Mouse (Mus musculus): ENCODE results near the gene Treml4. TPM values are rescaled to one million over a fixed set of nuclear protein-coding genes. Genes with fewer than 3 reads are reported as not detected.
"Not testable (repeated sequence)": the region's sequence is repeated elsewhere in the genome, so short reads cannot be mapped to it uniquely, and the experiment has no call there.

Gene Treml4
- polyA plus RNA-seq, 1 experiment from 2014 or later = 0.23 TPM

- H3K4me1 ChIP-seq (replicated peaks) = no peaks in the 10 kb centered on the region
- H3K9ac ChIP-seq = no peak overlapping the region
- no peaks in the 10 kb centered on the region for H3K9me3 ChIP-seq (replicated peaks)
- no peak for ATAC-seq (replicated peaks; ENCODE audit: insufficient number of reproducible peaks, insufficient read depth, low FRiP score, low read depth)
- H3K27me3 ChIP-seq = no peaks in the 10 kb centered on the region
- peak overlapping the region; percentile 10; the same call in 1 of the 2 replicates for H3K4me3 ChIP-seq
- H3K4me2 ChIP-seq = peak overlapping the region; percentile 2; the same call in 1 of the 2 replicates
- no peak overlapping the region for H3K27ac ChIP-seq
- 63% methylated on average over 7 of the region's 7 CpGs for WGBS
- H3K36me3 ChIP-seq = no peaks in the 10 kb centered on the region
These were observed 36.1 kb downstream of the Treml4 start for GRCm38 (mm10) chr17:48300199-48300598.

DNA sequence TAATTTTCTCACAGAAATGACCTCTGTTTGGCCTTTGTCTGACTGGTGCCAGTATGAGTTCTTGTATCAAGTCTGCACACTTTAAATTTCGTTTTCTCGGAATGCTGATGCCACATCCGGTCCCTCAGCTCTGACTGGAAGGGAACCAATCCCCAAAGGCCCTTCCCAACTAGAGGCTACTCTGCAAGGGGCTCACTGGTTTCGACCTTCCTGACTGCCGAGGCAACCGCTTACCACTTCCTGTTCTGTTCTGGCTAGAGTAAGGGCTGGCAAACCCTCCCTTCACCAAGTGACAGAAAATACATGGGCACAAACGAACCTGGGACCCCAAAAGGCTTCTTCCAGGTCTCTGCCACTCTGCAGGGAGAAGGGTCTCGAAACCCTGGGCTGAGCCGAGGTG, 36.8 kb downstream of the Treml4 start:
- Histone ChIP-seq H3K9ac (no peak overlapping the region), H3K4me3 (peak overlapping the region; percentile 10; the same call in 1 of the 2 replicates), H3K4me2 (peak overlapping the region; percentile 2; the same call in 1 of the 2 replicates), H3K27ac (no peak overlapping the region), H3K27me3 (no peaks in the 10 kb centered on the region), H3K9me3 (replicated peaks) (no peaks in the 10 kb centered on the region), H3K36me3 (no peaks in the 10 kb centered on the region), H3K4me1 (replicated peaks) (no peaks in the 10 kb centered on the region)
- ATAC-seq (replicated peaks; ENCODE audit: insufficient number of reproducible peaks, insufficient read depth, low FRiP score, low read depth) = no peak
- WGBS = 66% methylated on average over 9 of the region's 9 CpGs

GRCm38 (mm10) chr17:48301792-48302191, 37.7 kb downstream of the Treml4 start:
- H3K27ac ChIP-seq = no peak overlapping the region
- H3K4me2 ChIP-seq = no peak overlapping the region; the same call in 1 of the 2 replicates
- no peaks in the 10 kb centered on the region for H3K4me1 ChIP-seq (replicated peaks)
- no peak for ATAC-seq (replicated peaks; ENCODE audit: insufficient number of reproducible peaks, insufficient read depth, low FRiP score, low read depth)
- 76% methylated on average over 5 of the region's 5 CpGs for WGBS
- H3K27me3 ChIP-seq = no peaks in the 10 kb centered on the region
- H3K9ac ChIP-seq = no peak overlapping the region
- no peaks in the 10 kb centered on the region for H3K36me3 ChIP-seq
- no peaks in the 10 kb centered on the region for H3K9me3 ChIP-seq (replicated peaks)
- no peak overlapping the region for H3K4me3 ChIP-seq

- no peak overlapping the region for H3K4me2 ChIP-seq
- WGBS = 67% methylated on average over 2 of the region's 2 CpGs
These were observed 48.0 kb downstream of the Treml4 start for GRCm38 (mm10) chr17:48312124-48312523.

DNA sequence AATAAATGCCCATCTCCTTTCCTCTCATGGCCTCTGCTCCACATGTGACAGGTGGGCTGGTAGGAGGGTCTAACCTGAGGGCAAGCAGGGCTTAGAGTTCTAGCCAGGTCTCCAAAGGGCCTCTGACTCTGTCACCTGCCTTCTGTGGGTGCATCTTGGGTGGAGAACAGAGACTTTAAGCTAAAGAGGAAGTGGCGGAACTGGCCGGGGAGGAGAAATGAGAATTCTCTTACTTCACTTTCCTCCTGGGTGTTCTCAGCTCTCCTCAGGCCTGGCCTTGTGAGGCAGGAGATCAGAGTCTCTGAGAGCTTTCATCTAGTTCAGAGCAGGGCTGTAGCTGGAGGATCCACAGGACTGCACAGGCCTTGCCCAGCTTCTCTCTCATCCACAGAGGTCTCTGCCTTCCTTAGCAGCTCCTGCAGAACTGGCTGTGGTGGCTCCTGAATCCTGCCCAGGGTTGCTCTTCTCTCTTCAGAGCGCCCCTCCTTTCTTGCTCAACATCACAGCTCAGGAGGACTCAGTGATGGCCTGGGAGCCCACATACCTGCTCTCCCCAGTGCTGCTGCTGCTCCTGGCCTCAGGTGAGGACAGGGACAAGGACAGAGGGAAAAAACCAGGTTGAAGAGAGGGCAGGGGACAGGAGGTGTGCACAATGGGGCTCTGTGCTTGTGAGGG, 51.9 kb downstream of the Treml4 start, which contains the start of gene B430306N03Rik:
Gene B430306N03Rik, plus strand, starts transcription at position 237 of the 675 bp plus-strand sequence.
- H3K36me3 ChIP-seq; H3K27ac ChIP-seq; H3K4me2 ChIP-seq; H3K9ac ChIP-seq; ATAC-seq (replicated peaks; ENCODE audit: insufficient number of reproducible peaks, insufficient read depth, low FRiP score, low read depth); H3K9me3 ChIP-seq (replicated peaks); H3K27me3 ChIP-seq; H3K4me3 ChIP-seq; H3K4me1 ChIP-seq (replicated peaks): not testable (repeated sequence)
- WGBS = 73% methylated on average over 3 of the region's 3 CpGs

More at GRCm38 (mm10) chr17:48312124-48312523, 48.0 kb downstream of the Treml4 start:
- Histone ChIP-seq H3K4me1 (replicated peaks) (no peaks in the 10 kb centered on the region), H3K27ac (no peak overlapping the region), H3K9me3 (replicated peaks) (no peaks in the 10 kb centered on the region), H3K4me3 (no peak overlapping the region), H3K27me3 (no peaks in the 10 kb centered on the region), H3K9ac (no peak overlapping the region), H3K36me3 (no peaks in the 10 kb centered on the region)
- no peak for ATAC-seq (replicated peaks; ENCODE audit: insufficient number of reproducible peaks, insufficient read depth, low FRiP score, low read depth)

DNA sequence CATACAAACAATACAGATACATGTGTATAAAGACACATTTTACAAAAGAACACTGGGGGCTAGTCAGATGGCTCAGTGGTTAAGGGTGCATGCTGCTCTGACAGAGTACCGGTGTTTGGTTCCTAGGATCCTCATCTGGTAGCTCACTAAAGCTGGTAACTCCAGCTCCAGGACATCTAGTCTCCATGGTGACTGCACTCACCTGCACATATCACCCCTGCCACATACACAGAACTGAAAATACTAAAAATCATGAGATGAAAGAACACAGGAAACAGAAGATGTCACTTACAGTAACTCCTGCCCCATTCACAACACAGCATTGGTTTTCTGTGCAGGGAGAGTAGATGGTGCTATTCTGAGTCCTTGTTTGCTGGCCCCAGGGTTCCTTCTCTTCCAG, 54.6 kb downstream of the Treml4 start:
- H3K27me3 ChIP-seq = no peaks in the 10 kb centered on the region
- no peaks in the 10 kb centered on the region for H3K4me1 ChIP-seq (replicated peaks)
- H3K9me3 ChIP-seq (replicated peaks) = no peaks in the 10 kb centered on the region
- WGBS = 97% methylated on average over 1 of the region's 1 CpGs
- H3K27ac ChIP-seq = no peak overlapping the region
- no peak for ATAC-seq (replicated peaks; ENCODE audit: insufficient number of reproducible peaks, insufficient read depth, low FRiP score, low read depth)
- no peak overlapping the region for H3K4me3 ChIP-seq
- H3K4me2 ChIP-seq = no peak overlapping the region
- H3K9ac ChIP-seq = no peak overlapping the region
- no peaks in the 10 kb centered on the region for H3K36me3 ChIP-seq

- H3K4me2 ChIP-seq = no peak overlapping the region
- no peak overlapping the region for H3K9ac ChIP-seq
- no peaks in the 10 kb centered on the region for H3K9me3 ChIP-seq (replicated peaks)
- H3K27me3 ChIP-seq = no peaks in the 10 kb centered on the region
- no peak overlapping the region for H3K4me3 ChIP-seq
- no peak overlapping the region for H3K27ac ChIP-seq
- H3K36me3 ChIP-seq = no peaks in the 10 kb centered on the region
- WGBS = 62% methylated on average over 2 of the region's 2 CpGs
- ATAC-seq (replicated peaks; ENCODE audit: insufficient number of reproducible peaks, insufficient read depth, low FRiP score, low read depth) = no peak
- no peaks in the 10 kb centered on the region for H3K4me1 ChIP-seq (replicated peaks)
These were observed 57.2 kb downstream of the Treml4 start for GRCm38 (mm10) chr17:48321279-48321678.

GRCm38 (mm10) chr17:48323236-48323635, 59.1 kb downstream of the Treml4 start:
- Histone ChIP-seq H3K27me3 (no peaks in the 10 kb centered on the region), H3K27ac (no peak overlapping the region), H3K4me3 (no peak overlapping the region), H3K9me3 (replicated peaks) (no peaks in the 10 kb centered on the region), H3K9ac (no peak overlapping the region), H3K36me3 (no peaks in the 10 kb centered on the region), H3K4me2 (no peak overlapping the region), H3K4me1 (replicated peaks) (no peaks in the 10 kb centered on the region)
- WGBS = 73% methylated on average over 3 of the region's 3 CpGs
- ATAC-seq (replicated peaks; ENCODE audit: insufficient number of reproducible peaks, insufficient read depth, low FRiP score, low read depth) = no peak

- H3K9ac ChIP-seq = no peak overlapping the region
- no peaks in the 10 kb centered on the region for H3K27me3 ChIP-seq
- no peak overlapping the region for H3K4me2 ChIP-seq
- no peak overlapping the region for H3K27ac ChIP-seq
- WGBS = 77% methylated on average over 5 of the region's 5 CpGs
- no peaks in the 10 kb centered on the region for H3K36me3 ChIP-seq
- no peaks in the 10 kb centered on the region for H3K9me3 ChIP-seq (replicated peaks)
- no peaks in the 10 kb centered on the region for H3K4me1 ChIP-seq (replicated peaks)
- no peak overlapping the region for H3K4me3 ChIP-seq
- no peak for ATAC-seq (replicated peaks; ENCODE audit: insufficient number of reproducible peaks, insufficient read depth, low FRiP score, low read depth)
These were observed 60.2 kb downstream of the Treml4 start for GRCm38 (mm10) chr17:48324258-48324657.

Other genes starting within 250 kb of the Treml4 start
- not detected in 2 replicates for gene 1700122O11Rik, start 226.0 kb upstream of the Treml4 start, polyA plus RNA-seq (2015; fragmentation: Nextera tagmentation; extraction: Ambion mirVana)
- gene 1700067P10Rik, start 175.0 kb upstream of the Treml4 start, polyA plus RNA-seq (2015; fragmentation: Nextera tagmentation; extraction: Ambion mirVana) = not detected in 2 replicates
- gene 9830107B12Rik, start 118.0 kb upstream of the Treml4 start, polyA plus RNA-seq (2015; fragmentation: Nextera tagmentation; extraction: Ambion mirVana) = not detected in 2 replicates
- gene A530064D06Rik, start 97.0 kb upstream of the Treml4 start, polyA plus RNA-seq (2015; fragmentation: Nextera tagmentation; extraction: Ambion mirVana) = 0.08 TPM in 1 of 2 replicates, not detected in the other
- gene Trem1, start 31.5 kb upstream of the Treml4 start, polyA plus RNA-seq (2015; fragmentation: Nextera tagmentation; extraction: Ambion mirVana) = 0.04 and 0.08 TPM in 2 replicates
- 0.13 and 0.23 TPM in 2 replicates for gene Trem3, start 16.5 kb upstream of the Treml4 start, polyA plus RNA-seq (2015; fragmentation: Nextera tagmentation; extraction: Ambion mirVana)
- 0.23 and 1.2 TPM in 2 replicates for gene Treml2, start 35.2 kb downstream of the Treml4 start, polyA plus RNA-seq (2015; fragmentation: Nextera tagmentation; extraction: Ambion mirVana)
- 0.16 and 0.48 TPM in 2 replicates for gene B430306N03Rik, start 51.8 kb downstream of the Treml4 start, polyA plus RNA-seq (2015; fragmentation: Nextera tagmentation; extraction: Ambion mirVana)
- gene Trem2, start 82.1 kb downstream of the Treml4 start, polyA plus RNA-seq (2015; fragmentation: Nextera tagmentation; extraction: Ambion mirVana) = 2.7 and 5.7 TPM in 2 replicates
- 2.5 and 2.6 TPM in 2 replicates for gene Treml1, start 95.6 kb downstream of the Treml4 start, polyA plus RNA-seq (2015; fragmentation: Nextera tagmentation; extraction: Ambion mirVana)
- 8.9 and 10.5 TPM in 2 replicates for gene Nfya, start 145.6 kb downstream of the Treml4 start, polyA plus RNA-seq (2015; fragmentation: Nextera tagmentation; extraction: Ambion mirVana)
- gene Oard1, start 145.7 kb downstream of the Treml4 start, polyA plus RNA-seq (2015; fragmentation: Nextera tagmentation; extraction: Ambion mirVana) = 33.5 and 40.2 TPM in 2 replicates
- 177 and 212 TPM in 2 replicates for gene Apobec2, start 168.6 kb downstream of the Treml4 start, polyA plus RNA-seq (2015; fragmentation: Nextera tagmentation; extraction: Ambion mirVana)
- 7.7 and 8.3 TPM in 2 replicates for gene Tspo2, start 187.2 kb downstream of the Treml4 start, polyA plus RNA-seq (2015; fragmentation: Nextera tagmentation; extraction: Ambion mirVana)
- 0.33 and 0.84 TPM in 2 replicates for gene Unc5cl, start 190.6 kb downstream of the Treml4 start, polyA plus RNA-seq (2015; fragmentation: Nextera tagmentation; extraction: Ambion mirVana)

Measured in heart, embryonic 15.5 days (tissue).